Mouse (Mus musculus) heart, embryonic 12.5 days (tissue): ENCODE results near the gene Srp14. TPM values are rescaled to one million over a fixed set of nuclear protein-coding genes. Genes with fewer than 3 reads are reported as not detected.
A peak's percentile ranks its signal among the peaks of the same experiment; 100 is the strongest.

Experiments used
- ATAC-seq: fragments of 200-750 bp; cut with Nextera tagmentation; 2 replicates; pipeline ENCODE4 v1.8.0; 2017; ENCODE audit warnings: moderate TSS enrichment, moderate library complexity; ENCODE audit not compliant: insufficient number of reproducible peaks, low FRiP score
- H3K27ac ChIP-seq: fragments of 300-500 bp; sonication (generic); 2 replicates; pipeline ENCODE4 v1.5.1; 2016; ENCODE audit warnings: mild to moderate bottlenecking, moderate library complexity; ENCODE audit not compliant: poor library complexity, severe bottlenecking
- H3K27me3 ChIP-seq: fragments of 300-500 bp; sonication (generic); replicated peaks from 2 replicates; pipeline ENCODE4 v1.6.1; 2016; ENCODE audit warnings: mild to moderate bottlenecking, moderate library complexity
- H3K36me3 ChIP-seq: fragments of 300-500 bp; sonication (generic); 2 replicates; pipeline ENCODE4 v1.6.1; 2016; ENCODE audit warnings: mild to moderate bottlenecking, moderate library complexity
- H3K4me1 ChIP-seq: fragments of 300-500 bp; sonication (generic); replicated peaks from 2 replicates; pipeline ENCODE4 v1.6.1; 2016; ENCODE audit warnings: mild to moderate bottlenecking
- H3K4me2 ChIP-seq: fragments of 300-500 bp; sonication (generic); 2 replicates; pipeline ENCODE4 v1.6.1; 2016; ENCODE audit warnings: mild to moderate bottlenecking, moderate library complexity
- H3K4me3 ChIP-seq: fragments of 300-500 bp; sonication (generic); 2 replicates; pipeline ENCODE4 v1.5.1; 2016; ENCODE audit warnings: mild to moderate bottlenecking
- H3K9ac ChIP-seq: fragments of 300-500 bp; sonication (generic); 2 replicates; pipeline ENCODE4 v1.6.1; 2016; ENCODE audit warnings: mild to moderate bottlenecking, moderate library complexity
- H3K9me3 ChIP-seq: fragments of 300-500 bp; sonication (generic); replicated peaks from 2 replicates; pipeline ENCODE4 v1.6.1; 2016; ENCODE audit warnings: mild to moderate bottlenecking, moderate library complexity
- WGBS: fragments of 180-500 bp; shearing (Covaris S2); methylation state at CpG from one replicate; pipeline ENCODE4 v1.1.7; 2016; 5-methylcytosine and 5-hydroxymethylcytosine counted together
- polyA plus RNA-seq: library from polyadenylated mRNA; unstranded; fragments of >200 nt; fragmentation: Nextera tagmentation; extraction: Ambion mirVana; gene quantifications from 2 replicates; pipeline ENCODE4 v1.2.1, GENCODE M21; 2016

The Srp14 gene
- polyA plus RNA-seq = 191 and 198 TPM in 2 replicates

DNA sequence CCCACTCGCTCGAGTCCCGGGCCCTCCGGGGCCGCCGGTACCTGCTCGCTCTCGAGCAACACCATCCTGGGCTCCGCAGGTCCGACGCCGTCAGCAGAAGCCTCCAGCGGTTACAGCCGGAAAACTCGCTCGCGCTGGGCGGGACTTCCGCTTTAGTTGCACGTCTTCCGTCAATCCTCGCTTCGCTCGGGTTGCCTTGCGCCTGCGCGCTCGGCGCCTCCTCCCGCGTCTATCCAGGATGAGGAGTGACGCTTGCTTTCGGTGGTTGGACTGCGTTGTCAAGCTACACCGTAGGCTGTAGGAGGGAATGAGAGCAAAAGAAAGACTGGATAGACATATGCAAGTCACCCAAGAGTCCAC lies at the start of gene Srp14:
Gene Srp14, minus strand, starts transcription at position 162 of the 360 bp plus-strand sequence.
- ATAC-seq = peak; percentile 92
- no peaks in the 10 kb centered on the region for H3K9me3 ChIP-seq

DNA sequence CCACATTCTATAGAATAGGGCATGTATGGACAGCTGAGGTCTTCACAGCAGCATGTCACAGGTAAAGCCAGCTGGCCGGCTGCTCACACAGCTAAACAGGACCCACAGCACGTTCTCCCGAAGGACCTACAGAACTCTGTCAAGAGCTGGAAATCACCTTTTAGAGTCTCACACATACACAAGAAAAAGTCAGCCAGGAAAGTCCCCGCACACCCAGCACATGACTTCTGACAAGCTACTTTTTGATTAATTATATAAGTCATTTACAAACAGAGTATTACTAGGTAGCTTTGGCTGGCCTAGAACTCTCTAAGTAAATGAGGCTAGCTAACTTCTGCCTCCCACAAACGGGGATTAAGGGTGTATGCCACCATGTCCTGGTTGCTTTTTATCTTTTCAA lies 47.0 kb upstream of the Srp14 start:
- no peaks in the 10 kb centered on the region for H3K27me3 ChIP-seq
- WGBS = 83% methylated on average over 5 of the region's 5 CpGs
- no peaks in the 10 kb centered on the region for H3K9me3 ChIP-seq
- H3K4me3 ChIP-seq = no peak overlapping the region
- H3K27ac ChIP-seq = no peak overlapping the region
- peaks cover 59% of the 10 kb centered on the region for H3K4me1 ChIP-seq
- H3K4me2 ChIP-seq = no peak overlapping the region
- H3K9ac ChIP-seq = no peak overlapping the region
- no peak for ATAC-seq
- H3K36me3 ChIP-seq = peaks cover 4% of the 10 kb centered on the region; the same call in 1 of the 2 replicates

More for the DNA sequence above, at the start of gene Srp14:
- H3K36me3 ChIP-seq = peaks cover 26% of the 10 kb centered on the region
- H3K4me2 ChIP-seq = peak within 1 kb of the TSS; percentile 86
- H3K27me3 ChIP-seq = no peaks in the 10 kb centered on the region
- H3K4me1 ChIP-seq = peaks cover 12% of the 10 kb centered on the region
- WGBS = under 1% methylated on average over 35 of the region's 35 CpGs
- peak within 1 kb of the TSS; percentile 85 for H3K27ac ChIP-seq
- H3K9ac ChIP-seq = peak within 1 kb of the TSS; percentile 90
- peak within 1 kb of the TSS; percentile 96 for H3K4me3 ChIP-seq

DNA sequence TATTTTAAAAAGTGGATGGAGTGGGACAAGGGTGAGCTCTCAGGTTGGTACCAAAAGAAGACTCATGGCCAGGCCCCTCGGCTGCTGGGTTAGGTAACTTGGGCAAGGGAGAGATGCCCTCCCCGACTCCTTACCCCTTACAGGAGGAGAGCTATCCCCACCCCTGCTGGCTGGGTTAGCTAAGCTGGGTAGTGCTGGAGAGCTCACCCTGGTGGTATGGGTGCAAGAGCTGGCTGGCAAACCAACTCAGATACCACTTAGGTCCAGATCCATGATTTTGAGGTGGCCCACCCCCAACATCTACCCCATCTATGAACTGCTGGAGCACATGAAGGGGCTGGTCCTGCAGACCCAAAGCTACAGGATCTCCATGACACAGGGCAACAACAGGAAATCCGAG lies 45.3 kb upstream of the Srp14 start:
- H3K9me3 ChIP-seq = no peaks in the 10 kb centered on the region
- no peak overlapping the region for H3K4me2 ChIP-seq
- H3K36me3 ChIP-seq = no peaks in the 10 kb centered on the region
- no peak overlapping the region for H3K4me3 ChIP-seq
- WGBS = 71% methylated on average over 3 of the region's 3 CpGs
- no peak for ATAC-seq
- no peak overlapping the region for H3K27ac ChIP-seq
- H3K27me3 ChIP-seq = no peaks in the 10 kb centered on the region
- H3K9ac ChIP-seq = no peak overlapping the region
- H3K4me1 ChIP-seq = peaks cover 53% of the 10 kb centered on the region

DNA sequence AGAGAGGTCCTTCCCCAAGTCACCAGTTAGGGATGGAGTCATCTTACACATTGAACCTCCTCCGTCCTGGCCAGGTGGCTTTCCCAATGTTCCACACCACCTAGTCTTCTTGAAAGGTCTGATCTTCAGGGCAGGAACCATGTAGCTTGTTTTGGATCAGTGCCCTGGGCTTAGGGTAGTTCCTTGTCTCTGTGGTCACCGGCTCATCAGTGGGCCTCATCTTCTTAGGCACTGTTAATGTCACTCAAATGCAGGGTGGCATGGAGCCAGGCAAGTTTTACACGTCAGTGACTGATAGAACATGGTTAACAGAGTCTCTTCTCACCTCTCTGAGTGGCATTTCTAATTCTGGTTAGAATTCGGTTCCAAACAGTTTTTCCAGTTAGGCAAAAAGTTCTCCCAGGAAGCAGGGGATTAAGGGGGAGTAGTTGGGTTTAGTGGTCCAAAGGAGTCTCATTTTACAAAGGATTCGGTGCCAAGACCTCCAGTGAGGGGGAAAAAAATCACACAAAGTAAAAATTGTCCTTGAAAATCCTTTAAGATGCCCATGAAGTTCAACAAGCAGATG lies 43.7 kb upstream of the Srp14 start:
- no peak for ATAC-seq
- H3K4me2 ChIP-seq = no peak overlapping the region
- no peaks in the 10 kb centered on the region for H3K27me3 ChIP-seq
- H3K36me3 ChIP-seq = no peaks in the 10 kb centered on the region
- H3K4me1 ChIP-seq = peaks cover 47% of the 10 kb centered on the region
- H3K27ac ChIP-seq = peak overlapping the region; percentile 79
- H3K4me3 ChIP-seq = no peak overlapping the region
- no peaks in the 10 kb centered on the region for H3K9me3 ChIP-seq
- WGBS = 40% methylated on average over 5 of the region's 5 CpGs
- H3K9ac ChIP-seq = no peak overlapping the region

DNA sequence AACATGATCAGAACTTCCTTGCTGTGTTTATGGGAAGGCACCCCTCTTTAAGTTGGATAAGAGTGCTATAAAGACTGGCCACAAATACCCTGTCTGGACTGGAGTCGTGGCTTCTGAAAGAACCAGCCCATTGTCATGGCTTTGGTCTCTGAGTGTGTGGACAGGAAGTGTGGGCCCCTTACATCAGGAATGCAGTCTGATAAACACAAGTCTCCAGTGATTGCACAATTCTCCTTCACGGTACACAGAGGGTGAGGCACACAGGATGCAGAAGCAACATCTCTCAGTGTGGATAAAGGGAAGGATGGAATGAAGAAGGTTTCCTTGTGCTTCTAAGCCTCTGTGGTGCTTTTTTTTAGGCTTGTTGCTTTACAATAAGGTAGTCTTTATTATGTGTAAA lies 42.8 kb upstream of the Srp14 start:
- WGBS = 3% methylated on average over 2 of the region's 2 CpGs
- Histone ChIP-seq H3K36me3 (no peaks in the 10 kb centered on the region), H3K4me2 (no peak overlapping the region), H3K9me3 (no peaks in the 10 kb centered on the region), H3K9ac (no peak overlapping the region), H3K4me1 (peaks cover 43% of the 10 kb centered on the region), H3K27me3 (no peaks in the 10 kb centered on the region), H3K27ac (peak overlapping the region; percentile 79), H3K4me3 (no peak overlapping the region)
- peak; percentile 80 for ATAC-seq

DNA sequence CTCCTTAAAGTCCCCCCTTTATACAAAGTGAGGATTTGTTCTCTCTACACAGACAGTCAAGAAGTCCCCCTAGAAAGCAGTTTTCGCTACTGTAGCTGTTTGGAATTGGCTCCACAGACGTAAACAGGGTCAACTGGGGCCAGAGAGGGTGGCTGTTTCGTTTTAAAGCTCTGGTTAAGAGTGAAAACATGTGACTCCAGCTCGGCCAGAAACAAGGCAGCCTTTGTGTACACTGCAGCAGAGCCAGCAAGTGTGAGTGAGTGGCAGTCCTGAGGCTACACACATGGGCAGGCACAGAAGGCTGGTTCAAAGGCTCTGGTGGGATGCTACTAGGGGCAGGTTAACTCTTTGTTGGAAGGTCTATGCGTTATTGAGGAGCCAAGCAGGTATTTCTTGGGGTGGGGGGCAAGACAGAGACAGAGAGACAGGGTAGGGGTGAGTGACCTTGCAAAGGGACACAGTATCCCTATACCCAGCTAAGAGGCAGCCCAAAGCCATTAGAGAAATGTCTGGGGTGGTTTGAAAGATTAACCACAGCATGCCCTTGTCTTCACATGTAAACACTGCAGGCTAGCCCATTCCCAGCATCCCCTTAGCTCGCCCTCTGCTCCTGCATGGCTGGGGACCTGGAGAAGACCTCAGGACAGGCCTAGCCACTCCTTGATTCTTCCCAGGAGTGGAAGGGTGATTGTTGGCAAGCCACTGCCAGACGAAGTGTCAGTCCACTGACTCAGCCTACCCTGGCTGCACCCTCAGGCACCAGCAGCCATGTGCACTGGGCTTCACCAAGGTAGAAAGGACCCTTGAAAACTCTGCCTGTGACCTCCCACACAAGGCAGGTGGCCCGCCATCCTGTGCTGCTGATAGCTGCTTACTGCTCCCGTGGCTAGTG lies 40.8 kb upstream of the Srp14 start:
- Histone ChIP-seq H3K4me1 (peaks cover 43% of the 10 kb centered on the region), H3K9ac (0 out of 2 replicates have a peak overlapping the region, but pooled peaks have one; percentile 28), H3K4me3 (no peak overlapping the region), H3K27ac (peak overlapping the region; percentile 77), H3K27me3 (no peaks in the 10 kb centered on the region), H3K9me3 (no peaks in the 10 kb centered on the region), H3K36me3 (no peaks in the 10 kb centered on the region), H3K4me2 (no peak overlapping the region)
- ATAC-seq = peak; percentile 75
- WGBS = 34% methylated on average over 9 of the region's 9 CpGs

DNA sequence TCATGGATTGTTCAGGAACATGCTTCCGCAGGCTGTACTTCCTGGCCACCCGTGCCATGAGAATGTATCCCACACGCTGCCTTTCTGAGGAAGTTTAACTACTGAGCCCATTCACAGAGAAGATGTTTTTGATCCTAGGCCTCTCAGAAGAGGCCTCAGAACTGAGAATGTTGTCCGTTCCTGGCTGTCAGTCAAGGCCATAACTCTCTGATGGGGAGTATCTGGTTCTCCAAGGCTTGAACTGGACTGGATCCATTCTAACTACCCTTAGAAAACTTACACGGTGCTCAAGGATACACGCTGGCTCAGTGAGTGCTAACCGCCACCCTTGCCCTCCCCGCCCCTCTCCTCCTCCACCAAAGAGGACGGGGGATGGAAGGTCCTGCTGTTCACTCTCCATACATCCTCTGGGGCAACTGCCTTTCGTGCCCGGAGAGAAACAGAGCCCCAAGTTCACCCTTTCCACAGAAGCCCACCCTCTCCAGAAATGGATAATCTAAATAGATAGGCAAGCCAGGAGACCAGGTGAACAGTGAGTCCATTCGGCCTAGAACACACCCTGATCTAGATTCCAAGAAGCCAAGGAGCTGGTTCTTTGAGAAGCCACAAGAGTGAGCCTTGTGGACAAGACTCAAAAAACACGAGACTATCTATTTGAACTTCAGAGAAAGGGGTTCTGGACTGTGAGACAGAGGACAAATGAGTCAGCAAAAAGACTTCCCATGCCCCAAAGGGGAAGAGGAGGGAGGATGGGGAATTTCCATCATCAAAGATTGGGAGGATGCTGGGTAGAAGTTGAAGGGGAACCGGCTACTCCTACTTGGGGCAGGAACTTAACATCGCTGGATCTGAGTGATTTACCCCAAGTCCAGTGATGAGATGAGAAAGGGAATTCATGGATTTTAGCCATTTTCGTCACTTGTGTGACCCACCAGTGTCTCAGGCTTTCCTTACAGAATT lies 33.2 kb upstream of the Srp14 start:
- Histone ChIP-seq H3K9ac (no peak overlapping the region), H3K27me3 (no peaks in the 10 kb centered on the region), H3K36me3 (no peaks in the 10 kb centered on the region), H3K9me3 (no peaks in the 10 kb centered on the region), H3K27ac (0 out of 2 replicates have a peak overlapping the region, but pooled peaks have one; percentile 29), H3K4me1 (peaks cover 22% of the 10 kb centered on the region), H3K4me3 (no peak overlapping the region), H3K4me2 (no peak overlapping the region)
- WGBS = 70% methylated on average over 16 of the region's 16 CpGs
- ATAC-seq = no peak

DNA sequence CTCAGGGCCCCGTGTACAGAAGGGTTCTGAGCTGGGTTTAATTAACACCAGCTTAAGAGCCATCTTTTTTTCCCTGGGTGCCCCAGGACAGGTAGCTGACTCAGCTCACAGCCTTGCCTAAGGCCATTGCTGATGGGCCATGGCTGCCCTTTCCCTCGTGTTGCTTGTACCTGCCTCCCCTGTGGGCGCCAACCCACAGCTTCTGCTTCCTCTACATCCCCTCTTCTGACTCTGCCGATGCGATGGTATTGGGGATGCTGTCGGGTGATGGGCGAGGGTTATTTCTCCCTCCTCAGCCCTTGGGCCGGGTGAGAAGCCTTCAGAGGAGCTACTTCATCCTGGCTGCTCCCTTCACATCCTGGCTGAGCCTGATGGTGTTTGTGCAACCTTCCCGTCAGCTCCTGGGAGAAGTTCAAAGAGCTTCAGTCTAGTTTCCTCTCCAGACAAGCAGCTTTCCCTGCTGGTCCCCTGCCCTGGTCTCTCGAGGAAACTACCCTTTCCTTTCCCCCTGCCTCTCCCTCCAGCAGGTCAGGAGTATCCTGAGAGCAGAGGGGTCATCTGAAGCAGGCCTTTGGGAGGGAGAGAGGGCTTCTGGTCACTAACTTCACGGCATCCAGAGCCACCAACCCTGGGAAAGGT lies 32.4 kb upstream of the Srp14 start:
- Histone ChIP-seq H3K4me1 (peaks cover 22% of the 10 kb centered on the region), H3K4me2 (no peak overlapping the region), H3K36me3 (no peaks in the 10 kb centered on the region), H3K9me3 (no peaks in the 10 kb centered on the region), H3K9ac (no peak overlapping the region), H3K4me3 (no peak overlapping the region), H3K27ac (peak overlapping the region; percentile 29; the same call in 1 of the 2 replicates), H3K27me3 (no peaks in the 10 kb centered on the region)
- 57% methylated on average over 11 of the region's 11 CpGs for WGBS
- 0 out of 2 replicates have a peak, but pooled peaks have one; percentile 29 for ATAC-seq

DNA sequence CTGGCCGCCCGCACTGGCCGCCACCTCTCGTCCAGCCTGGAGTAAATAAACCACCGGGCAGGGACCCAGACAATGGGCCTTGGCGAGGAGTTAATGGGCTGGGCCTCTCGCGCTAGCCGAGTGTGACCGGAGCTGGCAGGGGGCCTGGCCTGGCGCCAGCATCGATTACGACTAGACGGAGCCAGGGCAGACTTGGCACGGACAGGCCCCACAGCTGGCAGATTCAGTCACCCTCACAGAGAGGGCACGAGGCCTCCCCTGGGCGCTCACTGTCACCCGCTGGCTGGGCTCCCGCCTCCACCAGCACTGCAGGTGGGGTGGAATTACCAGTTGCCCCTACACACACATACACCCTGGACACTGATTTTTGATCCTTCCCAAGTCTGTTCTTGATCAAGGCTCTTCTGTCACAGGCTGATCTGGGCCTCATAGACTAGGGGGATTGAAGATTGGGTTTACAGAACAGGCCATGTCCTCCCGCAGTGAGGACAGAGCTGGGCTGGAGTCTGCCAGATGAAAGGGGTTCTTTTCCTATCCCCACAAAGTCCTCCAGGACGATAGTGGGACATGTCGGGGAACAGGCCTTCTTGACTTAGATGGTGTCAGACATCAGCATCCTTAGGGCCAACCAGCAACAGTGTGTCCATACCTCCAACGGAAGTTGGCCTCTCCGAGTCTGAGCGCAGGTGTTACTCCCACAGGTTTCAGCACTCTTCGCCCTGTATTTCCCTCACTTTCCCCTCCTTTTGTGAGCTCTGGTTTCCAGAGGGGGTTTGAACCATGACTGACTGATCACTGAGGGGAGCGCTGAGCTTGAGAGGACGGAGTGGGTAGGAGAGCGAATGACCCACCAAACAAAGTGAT lies 31.2 kb upstream of the Srp14 start:
- Histone ChIP-seq H3K27ac (peak overlapping the region; percentile 7), H3K36me3 (no peaks in the 10 kb centered on the region), H3K27me3 (no peaks in the 10 kb centered on the region), H3K9me3 (no peaks in the 10 kb centered on the region), H3K4me3 (no peak overlapping the region), H3K9ac (peak overlapping the region; percentile 55; the same call in 1 of the 2 replicates), H3K4me2 (peak overlapping the region; percentile 39), H3K4me1 (peaks cover 22% of the 10 kb centered on the region)
- ATAC-seq = peak; percentile 69
- 49% methylated on average over 29 of the region's 29 CpGs for WGBS
